Mouse (Mus musculus): ENCODE data around the gene Glb1.

The Glb1 gene

DNA sequence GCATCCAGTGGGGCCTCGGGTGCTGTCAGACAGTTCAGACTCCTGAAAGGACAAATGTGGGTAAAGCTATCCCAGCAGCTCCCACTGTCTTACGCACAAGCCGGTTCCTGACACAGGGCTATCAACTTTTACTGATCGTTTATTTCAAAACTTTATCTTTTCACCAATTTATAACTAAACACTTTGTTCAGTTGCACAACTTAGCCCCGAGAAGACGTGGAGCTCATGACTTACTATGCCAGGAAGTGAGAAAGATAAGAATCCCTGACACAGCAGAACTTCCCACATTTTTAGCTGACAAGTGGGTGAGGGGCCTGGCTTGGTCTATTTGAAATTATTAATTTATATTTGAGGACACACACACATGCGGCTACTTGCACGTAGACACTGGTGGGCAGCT is 6.2 kb upstream of the Glb1 start:
- DNase-seq (ENCODE audit: low spot score) = no peak

DNA sequence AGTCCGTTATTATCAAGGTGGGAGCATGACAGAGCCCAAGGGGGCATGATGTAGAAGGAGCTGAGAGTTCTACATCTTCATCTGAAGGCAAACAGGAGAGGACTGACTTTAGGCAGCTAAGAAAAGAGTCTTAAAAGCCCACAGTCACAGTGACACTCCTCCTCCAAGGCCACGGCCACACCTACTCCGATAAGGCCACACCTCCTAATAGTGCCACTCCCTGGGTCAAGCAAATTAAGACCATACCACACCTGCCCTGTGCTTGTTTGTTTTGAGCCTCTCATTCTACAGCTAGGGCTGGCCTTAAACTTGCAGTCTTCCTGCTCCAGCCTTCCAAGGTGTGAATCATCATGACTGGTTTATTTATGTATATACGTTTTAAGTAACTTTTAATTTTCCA is 5.6 kb upstream of the Glb1 start:
- DNase-seq (ENCODE audit: low spot score) = no peak

DNA sequence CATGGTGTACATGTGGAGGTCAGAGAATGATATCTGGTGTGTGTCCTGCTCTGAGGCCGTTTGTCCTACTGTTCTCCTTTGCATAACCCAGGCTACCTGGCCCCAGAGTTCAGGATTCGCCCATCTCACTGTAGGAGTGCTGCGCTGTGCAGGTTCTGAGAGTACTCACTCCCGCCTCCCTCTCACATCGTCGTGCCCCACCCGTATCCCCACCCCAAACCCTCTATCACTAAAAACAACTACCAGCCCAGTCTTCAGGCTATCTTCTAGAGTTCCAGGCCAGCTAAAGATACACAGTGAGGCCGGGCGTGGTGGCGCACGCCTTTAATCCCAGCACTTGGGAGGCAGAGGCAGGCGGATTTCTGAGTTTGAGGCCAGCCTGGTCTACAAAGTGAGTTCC is 1.2 kb upstream of the Glb1 start:
- DNase-seq (ENCODE audit: low spot score) = no peak

- DNase-seq (ENCODE audit: low spot score) = no peak
Measured at GRCm38 (mm10) chr9:114400588-114400948, 308 bp upstream of the Glb1 start.

DNA sequence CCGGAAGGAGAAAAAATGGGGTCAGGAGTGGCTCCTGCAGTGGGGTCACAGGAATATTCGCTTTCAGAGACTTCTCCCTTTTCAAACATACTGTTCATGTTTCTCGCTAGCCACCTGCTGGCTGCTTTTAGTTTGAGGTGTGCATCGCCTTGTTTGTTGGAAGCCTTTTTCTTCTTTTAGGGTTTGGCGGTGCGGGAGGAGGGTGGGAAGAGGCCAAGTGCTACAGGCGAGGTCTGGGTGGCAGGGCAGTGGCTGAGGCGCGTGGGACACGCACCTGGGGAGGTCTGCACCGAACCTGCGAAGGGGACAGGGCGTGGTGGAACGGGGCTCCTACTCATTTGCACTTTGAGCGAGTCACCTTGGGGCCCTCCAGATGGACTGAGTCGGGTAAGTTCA is 807 bp downstream of the Glb1 start:
- no peak for DNase-seq (ENCODE audit: low spot score)

DNA sequence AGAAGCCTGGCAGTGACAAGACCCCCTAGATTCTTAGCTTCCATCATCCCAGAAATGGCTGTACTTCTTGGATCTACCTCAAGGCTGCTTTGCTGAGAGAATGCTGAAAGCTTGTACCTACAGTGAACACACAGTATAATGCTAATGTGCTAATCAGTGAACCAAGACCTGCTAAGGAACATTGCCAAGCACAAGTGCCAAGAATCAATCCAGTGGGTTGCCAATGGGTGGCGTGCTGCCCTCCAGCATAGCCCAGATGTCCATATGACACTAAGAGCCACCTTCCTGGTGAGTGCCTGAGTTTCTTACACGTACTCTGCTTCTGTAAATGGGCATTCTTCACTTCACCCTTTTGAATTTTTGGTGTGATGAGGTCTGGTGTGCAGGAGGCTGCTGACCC is 6.8 kb downstream of the Glb1 start:
- DNase-seq (ENCODE audit: low spot score) = no peak

- DNase-seq (ENCODE audit: low spot score) = no peak
Measured at GRCm38 (mm10) chr9:114410313-114410862, 9.5 kb downstream of the Glb1 start.

- no peak for DNase-seq (ENCODE audit: low spot score)
Measured at GRCm38 (mm10) chr9:114411295-114411694, 10.4 kb downstream of the Glb1 start.

- no peak for DNase-seq (ENCODE audit: low spot score)
Measured at GRCm38 (mm10) chr9:114412406-114412805, 11.5 kb downstream of the Glb1 start.

GRCm38 (mm10) chr9:114413866-114414265 is 13.0 kb downstream of the Glb1 start:
- no peak for DNase-seq (ENCODE audit: low spot score)

DNA sequence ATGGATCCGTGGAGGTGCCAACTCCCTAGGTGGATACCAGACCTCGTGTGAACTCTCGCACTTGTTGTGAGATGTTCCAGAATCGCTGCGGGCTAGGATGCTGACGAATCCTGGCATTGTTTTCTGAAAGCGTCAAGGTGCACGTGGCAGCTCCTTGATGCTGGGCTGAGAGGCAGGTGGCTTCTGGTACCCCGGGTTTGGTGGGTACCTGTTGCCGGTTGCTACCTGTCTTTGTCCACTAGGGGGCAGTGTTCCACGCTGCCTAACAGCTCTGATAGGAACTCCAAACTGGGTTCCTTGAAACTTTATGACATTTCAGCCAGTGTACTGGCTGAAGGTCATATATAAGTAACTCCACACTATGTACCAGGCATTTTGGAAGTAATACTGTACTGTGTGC is 14.8 kb downstream of the Glb1 start:
- DNase-seq (ENCODE audit: low spot score) = peak; percentile 39

DNA sequence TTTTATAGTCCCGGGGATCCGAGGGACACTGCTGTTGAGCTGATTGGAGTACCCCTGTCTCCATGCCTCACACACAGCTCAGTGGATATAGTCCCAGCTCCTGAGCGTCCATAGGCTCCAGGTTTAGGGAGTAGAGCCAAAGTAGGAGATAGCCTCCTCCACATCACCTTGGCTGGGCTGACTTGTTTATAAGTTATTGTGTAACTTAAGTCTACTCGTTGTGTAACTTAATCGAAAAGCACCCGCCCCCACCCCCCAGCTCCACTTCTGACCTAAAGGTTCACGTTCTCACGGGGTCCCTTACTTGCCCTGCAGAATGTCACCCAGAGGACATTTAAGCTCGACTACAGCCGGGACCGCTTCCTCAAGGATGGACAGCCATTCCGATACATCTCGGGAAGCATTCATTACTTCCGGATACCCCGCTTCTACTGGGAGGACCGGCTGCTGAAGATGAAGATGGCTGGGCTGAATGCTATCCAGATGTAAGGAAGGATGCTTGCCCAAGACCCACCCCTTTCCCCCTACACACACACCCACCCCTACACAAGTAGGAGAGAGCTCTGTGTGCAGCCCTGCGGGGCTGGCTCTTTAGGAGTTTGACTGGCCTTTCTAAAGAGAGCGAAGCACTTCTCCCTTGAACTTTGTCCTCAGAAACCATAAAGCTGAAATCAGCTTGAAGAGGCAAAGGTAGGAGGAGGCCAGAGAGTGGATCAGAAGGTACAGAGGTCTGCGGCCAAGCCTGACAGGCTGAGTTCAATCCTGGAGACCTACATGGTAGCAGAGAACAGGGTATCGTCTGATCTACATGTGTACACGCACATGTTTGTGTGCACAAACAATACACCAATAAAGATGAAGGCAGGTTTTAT is 16.0 kb downstream of the Glb1 start:
- DNase-seq (ENCODE audit: low spot score) = no peak

DNA sequence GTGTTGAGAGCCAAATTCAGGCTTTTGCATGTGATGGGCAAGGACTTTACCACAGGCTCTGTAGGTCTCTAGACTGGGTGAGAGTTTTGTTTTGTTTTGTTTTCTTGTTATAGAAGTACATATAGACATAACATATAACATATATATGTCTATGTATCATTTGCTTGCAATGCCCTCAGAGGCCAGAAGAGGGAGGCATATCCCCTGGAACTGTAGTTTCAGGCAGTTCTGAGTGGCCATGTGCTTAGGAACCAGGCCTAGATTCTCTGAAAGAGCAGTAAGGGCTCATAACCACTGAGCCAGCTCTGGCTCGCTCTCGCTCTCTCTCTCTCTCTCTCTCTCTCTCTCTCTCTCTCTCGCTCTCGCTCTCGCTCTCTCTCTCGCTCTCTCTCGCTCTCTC is 17.3 kb downstream of the Glb1 start:
- DNase-seq (ENCODE audit: low spot score) = peak; percentile 38

DNA sequence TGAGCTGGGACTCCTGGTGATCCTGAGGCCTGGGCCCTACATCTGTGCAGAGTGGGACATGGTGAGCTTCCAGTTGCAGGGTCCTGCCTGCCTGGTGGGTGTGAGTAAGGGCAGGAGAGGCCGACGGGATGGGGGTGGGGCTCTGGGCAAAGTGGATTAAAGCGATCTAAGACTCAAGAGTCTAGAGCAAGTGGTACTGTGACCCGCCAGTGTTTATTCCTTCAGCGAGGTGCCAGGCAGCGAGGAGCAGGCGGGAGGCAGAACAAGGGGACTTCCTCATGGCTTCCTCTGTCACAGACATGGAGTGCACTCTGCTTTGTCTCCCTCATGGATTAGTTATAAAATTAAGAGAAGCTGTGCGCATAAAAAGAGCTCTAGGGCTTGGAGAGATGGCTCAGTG is 19.6 kb downstream of the Glb1 start:
- no peak for DNase-seq (ENCODE audit: low spot score)

- DNase-seq (ENCODE audit: low spot score) = no peak
Measured at GRCm38 (mm10) chr9:114421045-114421444, 20.2 kb downstream of the Glb1 start.

GRCm38 (mm10) chr9:114421797-114422196 is 20.9 kb downstream of the Glb1 start:
- DNase-seq (ENCODE audit: low spot score) = no peak

- DNase-seq (ENCODE audit: low spot score) = no peak
Measured at GRCm38 (mm10) chr9:114425576-114425975, 24.7 kb downstream of the Glb1 start.

- no peak for DNase-seq (ENCODE audit: low spot score)
Measured at GRCm38 (mm10) chr9:114426201-114426600, 25.3 kb downstream of the Glb1 start.

DNA sequence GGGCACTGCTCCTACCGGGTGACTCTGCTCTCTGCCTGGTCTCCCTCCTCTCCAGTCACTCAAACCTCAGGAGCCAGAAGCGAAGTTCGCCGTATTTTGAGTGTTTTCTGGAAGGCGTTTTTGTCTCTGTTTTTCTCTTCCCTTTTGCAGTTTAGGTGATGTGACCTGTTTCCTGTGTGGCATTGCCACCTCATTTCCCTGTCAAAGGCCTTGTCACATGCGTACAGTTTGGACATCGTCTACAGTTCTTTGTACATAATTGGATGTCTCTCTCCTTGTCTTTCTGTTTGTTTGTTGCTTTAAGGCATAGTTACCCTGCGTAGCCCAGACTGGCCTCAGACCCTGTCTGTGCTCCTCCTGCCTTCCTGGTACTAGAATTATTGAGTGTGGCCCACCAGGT is 26.5 kb downstream of the Glb1 start:
- no peak for DNase-seq (ENCODE audit: low spot score)

DNA sequence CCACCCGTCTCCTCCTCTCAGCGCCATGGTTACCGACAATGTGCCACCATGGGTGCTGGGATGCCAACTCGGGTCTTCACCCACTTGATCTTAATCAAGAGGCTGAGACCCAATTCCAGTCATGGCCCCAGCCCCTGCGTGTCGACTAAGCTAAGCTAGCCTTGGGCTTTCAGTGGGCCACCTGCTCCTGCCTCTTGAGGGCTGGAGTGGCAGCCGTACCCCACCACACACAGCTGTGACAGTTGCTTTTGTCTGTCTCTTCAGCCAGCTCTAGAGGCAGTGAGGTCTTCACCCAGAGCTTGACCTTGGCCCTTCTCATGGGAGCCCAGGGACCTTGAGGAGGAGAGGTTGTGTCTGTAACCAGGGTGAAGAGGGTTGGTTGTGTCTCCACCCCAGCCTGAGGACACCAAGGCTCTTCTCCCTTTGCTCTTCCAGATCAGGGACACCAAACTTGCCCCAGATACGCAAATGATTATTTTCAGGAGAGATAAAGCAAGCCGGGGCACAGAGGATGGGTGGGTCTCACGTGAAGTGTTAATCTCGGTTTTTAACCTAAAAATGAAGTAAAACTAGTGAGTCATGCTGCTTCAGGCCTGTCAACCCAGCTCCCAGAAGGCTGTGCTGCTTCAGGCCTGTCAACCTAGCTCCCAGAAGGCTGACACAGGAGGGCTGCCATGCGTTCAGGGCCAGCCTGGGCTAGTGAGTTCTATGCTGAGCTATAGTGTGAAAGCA is 27.4 kb downstream of the Glb1 start:
- DNase-seq (ENCODE audit: low spot score) = no peak

- no peak for DNase-seq (ENCODE audit: low spot score)
Measured at GRCm38 (mm10) chr9:114435668-114436067, 34.8 kb downstream of the Glb1 start.

DNA sequence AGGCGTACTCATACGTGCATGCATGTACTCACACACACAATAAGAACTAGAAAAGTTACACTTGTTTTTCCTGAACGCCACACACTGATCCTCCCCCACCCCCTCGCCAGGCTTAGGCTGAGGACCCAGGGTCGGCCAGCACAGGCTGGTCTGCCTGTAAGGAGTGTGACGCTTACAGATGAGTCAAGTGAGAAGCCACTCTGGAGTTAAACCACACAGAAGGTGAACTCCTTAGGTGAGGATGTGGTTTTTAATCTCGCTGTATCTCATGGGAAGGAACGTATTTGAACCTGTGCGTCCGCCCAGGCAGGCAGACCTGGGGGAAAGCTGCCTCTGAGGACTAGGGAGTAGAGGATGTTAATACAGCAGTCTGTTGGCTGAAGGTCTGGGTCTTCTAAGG is 39.7 kb downstream of the Glb1 start:
- no peak for DNase-seq (ENCODE audit: low spot score)

DNA sequence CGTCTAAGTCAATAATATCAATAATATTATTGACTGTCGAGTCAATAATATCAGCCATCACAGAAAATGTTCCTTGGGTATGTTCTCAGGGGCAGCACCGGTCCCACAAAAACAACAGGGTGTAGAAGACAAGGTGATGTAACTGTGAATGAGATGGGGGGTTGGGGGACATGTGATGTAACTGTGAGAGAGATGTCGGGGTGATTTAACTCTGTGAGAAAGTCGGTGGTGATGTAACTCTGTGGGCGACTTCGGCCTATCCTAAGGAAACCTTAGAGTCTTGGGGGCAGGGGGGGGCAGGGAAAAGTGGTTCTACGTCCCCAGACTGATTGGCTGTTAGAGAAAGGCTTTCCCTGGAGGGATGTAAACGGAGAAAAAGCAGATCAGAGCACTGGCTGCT is 41.3 kb downstream of the Glb1 start:
- no peak for DNase-seq (ENCODE audit: low spot score)

Data from urinary bladder, postnatal 25 days (tissue).